Mouse (Mus musculus): ENCODE results near the gene Ncor2.

DNA sequence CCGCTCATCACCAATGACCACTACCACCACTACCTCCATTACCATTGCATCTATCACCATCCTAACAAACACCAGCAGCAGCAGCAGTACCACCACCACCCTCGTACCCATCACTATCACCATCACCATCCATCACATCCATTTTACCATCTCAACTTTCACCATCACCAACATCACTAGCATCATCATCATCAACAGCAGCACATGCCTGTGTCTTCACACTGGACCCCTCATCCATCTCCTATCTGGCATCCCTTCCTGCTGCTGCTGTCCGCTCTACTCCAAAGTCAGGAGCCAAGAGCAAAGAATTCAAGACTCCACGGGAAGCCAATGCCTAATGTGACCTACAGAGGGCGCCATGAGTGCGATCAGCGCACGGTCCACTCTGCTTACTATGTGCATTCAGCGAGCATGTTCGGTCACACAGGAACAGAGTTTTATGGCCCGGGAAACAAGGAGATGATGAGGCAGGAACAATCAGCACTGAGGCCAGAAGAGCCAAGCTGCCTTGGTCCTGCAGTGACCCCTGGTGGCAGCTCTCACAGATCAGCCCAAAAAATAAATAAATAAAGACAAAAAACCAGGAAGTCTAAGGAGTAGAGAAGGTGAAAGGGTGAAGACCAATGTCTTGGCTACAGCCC is 71.9 kb downstream of the Ncor2 start:
- TF ChIP-seq POLR2A (IDR thresholded peaks at IDR 0.05; ENCODE audit: low read depth, low read length) (no peak), CTCF (IDR thresholded peaks at IDR 0.05; ENCODE audit: extremely low read depth, insufficient read length, insufficient replicate concordance, low read depth, low read length) (peak; percentile 92; the same call in 1 of the 2 replicates)
